Mouse (Mus musculus) liver, embryonic 14.5 days (tissue): Measurements from ENCODE around the gene Boll. TPM values are rescaled to one million over a fixed set of nuclear protein-coding genes. Genes with fewer than 3 reads are reported as not detected.

ENCODE experiments used
- ATAC-seq: fragments of 200-750 bp; cut with Nextera tagmentation; 2 replicates; pipeline ENCODE4 v1.8.0; 2017; ENCODE audit warnings: moderate number of reproducible peaks, mild to moderate bottlenecking, moderate library complexity; ENCODE audit not compliant: insufficient read depth
- DNase-seq, 3 experiments: peaks; one replicate each; pipeline ENCODE4 v3.0.0-alpha.2; 2012 to 2013; ENCODE audit warnings: low read depth in 3 of 3, low spot score in 3 of 3
- H3K27ac ChIP-seq: fragments of 300-500 bp; sonication (generic); 2 replicates; pipeline ENCODE4 v1.5.1; 2014; ENCODE audit warnings: moderate library complexity, mild to moderate bottlenecking, control low read depth, inconsistent platforms
- H3K27me3 ChIP-seq: fragments of 300-500 bp; sonication (generic); 2 replicates; pipeline ENCODE4 v1.6.1; 2014; ENCODE audit warnings: mild to moderate bottlenecking, low read length, moderate library complexity; ENCODE audit not compliant: control insufficient read depth, insufficient read depth
- H3K36me3 ChIP-seq: fragments of 300-500 bp; sonication (generic); replicated peaks from 2 replicates; pipeline ENCODE4 v1.6.1; 2014; ENCODE audit warnings: low read depth; ENCODE audit not compliant: control insufficient read depth, insufficient read depth
- H3K4me1 ChIP-seq, 2 experiments: fragments of 200-500 bp in 1 of 2; fragments of 300-500 bp in 1 of 2; sonication (generic) in 1 of 2; replicated peaks; 2 replicates each; pipeline ENCODE4 v1.6.1; 2012 to 2014; ENCODE audit warnings: antibody characterized with exemption in 1 of 2, inconsistent platforms in 1 of 2, low read length in 1 of 2; ENCODE audit not compliant: control insufficient read depth in 2 of 2, insufficient read depth in 2 of 2
- H3K4me2 ChIP-seq: fragments of 300-500 bp; sonication (generic); 2 replicates; pipeline ENCODE4 v1.6.1; 2014; ENCODE audit warnings: low read depth, mild to moderate bottlenecking, control low read depth, moderate library complexity
- H3K4me3 ChIP-seq, 2 experiments: fragments of 200-500 bp in 1 of 2; fragments of 300-500 bp in 1 of 2; sonication (generic) in 1 of 2; 2 replicates each; pipeline ENCODE4 v1.5.1; 2012 to 2014; ENCODE audit warnings: low read depth in 2 of 2, low read length in 2 of 2, mild to moderate bottlenecking in 2 of 2, control low read depth in 1 of 2, inconsistent platforms in 1 of 2, moderate library complexity in 1 of 2; ENCODE audit not compliant: insufficient read depth in 1 of 2
- H3K9ac ChIP-seq: fragments of 300-500 bp; sonication (generic); replicated peaks from 2 replicates; pipeline ENCODE4 v1.6.1; 2014; ENCODE audit warnings: mild to moderate bottlenecking, control low read depth, moderate library complexity
- H3K9me3 ChIP-seq: fragments of 300-500 bp; sonication (generic); 2 replicates; pipeline ENCODE4 v1.6.1; 2016; ENCODE audit warnings: low read length, mixed read lengths; ENCODE audit not compliant: control insufficient read depth
- CTCF ChIP-seq: IDR thresholded peaks from 2 replicates; pipeline ENCODE4 v1.5.1; 2016; ENCODE audit warnings: antibody characterized with exemption, low read depth, control low read depth
- EP300 ChIP-seq: IDR thresholded peaks from 2 replicates; pipeline ENCODE4 v1.6.1; 2016; ENCODE audit warnings: antibody characterized with exemption, low read depth
- WGBS: fragments of 180-500 bp; shearing (Covaris S2); extraction: QIAGEN DNeasy Blood & Tissue Kit; methylation state at CpG from one replicate; pipeline ENCODE4 v1.1.7; 2014; ENCODE audit not compliant: insufficient replicate concordance; 5-methylcytosine and 5-hydroxymethylcytosine counted together
- polyA plus RNA-seq, 2 experiments: library from polyadenylated mRNA; depleted of rRNA in 1 of 2; stranded (reverse) in 1 of 2; unstranded in 1 of 2; fragments of >200 nt; fragmentation: Nextera tagmentation in 1 of 2; extraction: Ambion mirVana in 1 of 2; gene quantifications; 2 replicates each; pipeline versions ENCODE4 v1.2.1 to v1.2.3; 2012 to 2014

The Boll gene
- polyA plus RNA-seq, 2 experiments: not detected

GRCm38 (mm10) chr1:55234910-55235520 lies 128.3 kb downstream of the Boll start:
- no peak for TF ChIP-seq EP300
- no peak for TF ChIP-seq CTCF
- no peak overlapping the region for H3K9ac ChIP-seq
- ATAC-seq (no peak), DNase-seq (no peak)
- H3K4me2 ChIP-seq: no peak overlapping the region
- H3K4me3 ChIP-seq: no peak overlapping the region
- H3K9me3 ChIP-seq: no peaks in the 10 kb centered on the region
- H3K27me3 ChIP-seq: no peaks in the 10 kb centered on the region
- 54% methylated on average over 16 of the region's 16 CpGs for WGBS
- H3K4me1 ChIP-seq: peaks cover 9 to 14% of the 10 kb centered on the region in 2 experiments
- H3K27ac ChIP-seq: no peak overlapping the region
- H3K36me3 ChIP-seq: no peaks in the 10 kb centered on the region; the same call in 1 of the 2 replicates

- no peak overlapping the region for H3K9ac ChIP-seq
- H3K4me1 ChIP-seq: no peaks in the 10 kb centered on the region
- no peak for DNase-seq
- no peak overlapping the region for H3K27ac ChIP-seq
- no peak for ATAC-seq
- no peak overlapping the region for H3K4me2 ChIP-seq
- WGBS: 61% methylated on average over 8 of the region's 8 CpGs
- H3K27me3 ChIP-seq: peaks cover 12% of the 10 kb centered on the region
- H3K9me3 ChIP-seq: no peaks in the 10 kb centered on the region
- no peak overlapping the region for H3K4me3 ChIP-seq
- TF ChIP-seq CTCF (no peak), EP300 (no peak)
- H3K36me3 ChIP-seq: no peaks in the 10 kb centered on the region
Observed at GRCm38 (mm10) chr1:55228256-55228884, 134.9 kb downstream of the Boll start.

- no peak for TF ChIP-seq EP300
- TF ChIP-seq CTCF: no peak
- H3K9ac ChIP-seq: no peak overlapping the region
- WGBS: 27% methylated on average over 1 of the region's 1 CpGs
- H3K36me3 ChIP-seq: no peaks in the 10 kb centered on the region
- DNase-seq: no peak
- H3K9me3 ChIP-seq: no peaks in the 10 kb centered on the region
- no peak overlapping the region for H3K27ac ChIP-seq
- no peak for ATAC-seq
- H3K4me1 ChIP-seq: no peaks in the 10 kb centered on the region
- H3K4me3 ChIP-seq: no peak overlapping the region
- peaks cover 12% of the 10 kb centered on the region for H3K27me3 ChIP-seq
- H3K4me2 ChIP-seq: no peak overlapping the region
Observed at GRCm38 (mm10) chr1:55227376-55227775, 135.9 kb downstream of the Boll start.

DNA sequence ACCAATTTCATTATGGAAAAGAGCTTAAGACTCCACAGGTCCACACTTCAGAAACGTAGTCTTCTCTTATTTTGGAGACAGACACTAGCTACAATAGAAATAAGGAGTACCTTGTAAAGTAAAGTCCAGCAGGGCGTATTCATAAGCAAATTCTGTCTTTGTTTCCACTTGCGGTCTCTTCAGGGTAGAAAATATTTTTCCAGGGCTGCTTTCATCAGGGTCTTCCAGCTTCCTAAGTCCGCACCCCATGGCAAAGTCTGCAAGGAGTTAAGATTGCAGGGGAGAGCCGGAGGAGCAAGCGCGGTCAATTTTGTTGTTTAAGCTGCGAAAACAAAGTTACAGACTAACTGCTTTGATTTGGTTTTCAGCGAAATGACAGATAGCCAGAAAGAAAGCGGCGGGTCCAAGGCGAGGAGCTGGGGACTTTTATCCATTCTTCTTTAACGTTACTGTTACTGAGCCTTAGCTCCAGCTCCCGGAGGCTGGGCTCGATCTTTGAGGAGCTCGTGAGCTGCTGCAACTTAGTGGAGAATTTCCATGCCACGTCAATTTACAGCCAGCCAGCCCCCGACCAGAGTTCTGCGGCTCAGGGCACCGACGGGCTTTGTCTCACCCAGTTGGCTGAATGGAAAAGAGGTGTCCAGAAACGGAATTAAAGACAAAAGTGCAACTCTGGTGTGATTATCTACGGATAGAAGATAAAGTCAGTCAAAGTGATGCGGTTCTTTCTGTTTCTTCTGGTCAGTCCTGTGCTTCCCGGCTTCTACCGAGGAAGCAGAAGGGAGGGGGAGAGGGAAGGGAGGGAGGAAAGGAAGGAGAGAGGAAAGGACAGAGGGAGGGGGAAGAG lies 137.0 kb downstream of the Boll start, which contains the start of gene Rftn2:
TSS of gene Rftn2 (minus strand) at position 772 of the 847 bp plus-strand sequence.
- Histone ChIP-seq H3K9ac (no peak within 1 kb of the TSS; the same call in 1 of the 2 replicates), H3K4me1 (no peaks in the 10 kb centered on the region), H3K4me3 (peak within 1 kb of the TSS; percentile 11 to 48), H3K36me3 (no peaks in the 10 kb centered on the region), H3K4me2 (peak within 1 kb of the TSS; percentile 31), H3K9me3 (no peaks in the 10 kb centered on the region), H3K27me3 (peaks cover 12% of the 10 kb centered on the region), H3K27ac (no peak within 1 kb of the TSS)
- DNase-seq: no peak
- ATAC-seq: no peak
- TF ChIP-seq CTCF (no peak), EP300 (no peak)
- 7% methylated on average over 26 of the region's 26 CpGs for WGBS

DNA sequence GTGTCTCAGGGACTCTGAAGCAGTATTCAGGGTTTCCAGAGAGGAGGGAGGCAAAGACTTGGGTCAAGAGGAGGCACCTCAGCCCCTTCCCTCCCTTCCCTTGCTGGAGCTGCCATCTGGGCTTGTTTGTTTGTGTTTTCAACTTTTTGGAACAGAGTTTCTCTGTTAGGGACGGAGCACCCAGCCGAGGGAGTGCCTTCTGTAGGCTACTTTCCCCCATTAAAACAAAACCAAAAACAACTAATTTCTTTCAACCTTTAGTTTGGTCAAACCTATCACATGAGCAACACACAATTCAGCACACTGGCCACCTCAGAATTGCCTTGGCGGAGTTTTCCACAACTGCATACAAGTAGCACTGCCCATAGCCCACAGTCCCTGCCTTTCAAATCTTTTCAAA lies 137.9 kb downstream of the Boll start:
- no peak overlapping the region for H3K4me3 ChIP-seq
- no peak overlapping the region for H3K4me2 ChIP-seq
- no peak for ATAC-seq
- no peak overlapping the region for H3K9ac ChIP-seq
- H3K27me3 ChIP-seq: peaks cover 12% of the 10 kb centered on the region
- H3K4me1 ChIP-seq: no peaks in the 10 kb centered on the region
- 60% methylated on average over 3 of the region's 3 CpGs for WGBS
- DNase-seq: no peak
- TF ChIP-seq EP300 (no peak), CTCF (no peak)
- H3K27ac ChIP-seq: no peak overlapping the region
- no peaks in the 10 kb centered on the region for H3K36me3 ChIP-seq
- no peaks in the 10 kb centered on the region for H3K9me3 ChIP-seq
